Mouse (Mus musculus): ENCODE results near the gene Atic.

Atic gene

GRCm38 (mm10) chr1:71576837-71577236 lies 19.9 kb downstream of the Atic start:
- Histone ChIP-seq H3K27me3 (ENCODE audit: control insufficient read depth, insufficient read depth, low read length, poor library complexity, severe bottlenecking) (no peaks in the 10 kb centered on the region), H3K36me3 (ENCODE audit: control insufficient read depth, insufficient read depth, low read length, poor library complexity, severe bottlenecking) (peaks cover 24% of the 10 kb centered on the region)
- DNase-seq (ENCODE audit: low read depth, low spot score): no peak

- no peak for DNase-seq (ENCODE audit: low read depth, low spot score)
- Histone ChIP-seq H3K36me3 (ENCODE audit: control insufficient read depth, insufficient read depth, low read length, poor library complexity, severe bottlenecking) (peaks cover 16% of the 10 kb centered on the region), H3K27me3 (ENCODE audit: control insufficient read depth, insufficient read depth, low read length, poor library complexity, severe bottlenecking) (no peaks in the 10 kb centered on the region; the same call in 1 of the 2 replicates)
Measured at GRCm38 (mm10) chr1:71579526-71579925, 22.6 kb downstream of the Atic start.

- peaks cover 14% of the 10 kb centered on the region for H3K36me3 ChIP-seq (ENCODE audit: control insufficient read depth, insufficient read depth, low read length, poor library complexity, severe bottlenecking)
- DNase-seq (ENCODE audit: low read depth, low spot score): no peak
- H3K27me3 ChIP-seq (ENCODE audit: control insufficient read depth, insufficient read depth, low read length, poor library complexity, severe bottlenecking): no peaks in the 10 kb centered on the region; the same call in 1 of the 2 replicates
Measured at GRCm38 (mm10) chr1:71580408-71580807, 23.5 kb downstream of the Atic start.

- H3K36me3 ChIP-seq (ENCODE audit: control insufficient read depth, insufficient read depth, low read length, poor library complexity, severe bottlenecking): peaks cover 5% of the 10 kb centered on the region
- DNase-seq (ENCODE audit: low read depth, low spot score): no peak
- H3K27me3 ChIP-seq (ENCODE audit: control insufficient read depth, insufficient read depth, low read length, poor library complexity, severe bottlenecking): no peaks in the 10 kb centered on the region; the same call in 1 of the 2 replicates
Measured at GRCm38 (mm10) chr1:71583302-71583701, 26.4 kb downstream of the Atic start.

GRCm38 (mm10) chr1:71583900-71584299 lies 26.9 kb downstream of the Atic start:
- no peak for DNase-seq (ENCODE audit: low read depth, low spot score)
- Histone ChIP-seq H3K27me3 (ENCODE audit: control insufficient read depth, insufficient read depth, low read length, poor library complexity, severe bottlenecking) (no peaks in the 10 kb centered on the region; the same call in 1 of the 2 replicates), H3K36me3 (ENCODE audit: control insufficient read depth, insufficient read depth, low read length, poor library complexity, severe bottlenecking) (peaks cover 2% of the 10 kb centered on the region; the same call in 1 of the 2 replicates)

- Histone ChIP-seq H3K36me3 (ENCODE audit: control insufficient read depth, insufficient read depth, low read length, poor library complexity, severe bottlenecking) (no peaks in the 10 kb centered on the region), H3K27me3 (ENCODE audit: control insufficient read depth, insufficient read depth, low read length, poor library complexity, severe bottlenecking) (no peaks in the 10 kb centered on the region; the same call in 1 of the 2 replicates)
- DNase-seq (ENCODE audit: low read depth, low spot score): no peak
Measured at GRCm38 (mm10) chr1:71586658-71587057, 29.7 kb downstream of the Atic start.

GRCm38 (mm10) chr1:71590038-71590437 lies 33.1 kb downstream of the Atic start:
- no peak for DNase-seq (ENCODE audit: low read depth, low spot score)
- no peaks in the 10 kb centered on the region for H3K27me3 ChIP-seq (ENCODE audit: control insufficient read depth, insufficient read depth, low read length, poor library complexity, severe bottlenecking)

GRCm38 (mm10) chr1:71593184-71593583 lies 36.2 kb downstream of the Atic start:
- no peak for DNase-seq (ENCODE audit: low read depth, low spot score)
- Histone ChIP-seq H3K27me3 (ENCODE audit: control insufficient read depth, insufficient read depth, low read length, poor library complexity, severe bottlenecking) (no peaks in the 10 kb centered on the region), H3K36me3 (ENCODE audit: control insufficient read depth, insufficient read depth, low read length, poor library complexity, severe bottlenecking) (no peaks in the 10 kb centered on the region; the same call in 1 of the 2 replicates)

More at GRCm38 (mm10) chr1:71590038-71590437, 33.1 kb downstream of the Atic start:
- no peaks in the 10 kb centered on the region for H3K36me3 ChIP-seq (ENCODE audit: control insufficient read depth, insufficient read depth, low read length, poor library complexity, severe bottlenecking)

- no peak for DNase-seq (ENCODE audit: low read depth, low spot score)
- Histone ChIP-seq H3K36me3 (ENCODE audit: control insufficient read depth, insufficient read depth, low read length, poor library complexity, severe bottlenecking) (no peaks in the 10 kb centered on the region; the same call in 1 of the 2 replicates), H3K27me3 (ENCODE audit: control insufficient read depth, insufficient read depth, low read length, poor library complexity, severe bottlenecking) (no peaks in the 10 kb centered on the region)
Measured at GRCm38 (mm10) chr1:71594268-71594667, 37.3 kb downstream of the Atic start.

GRCm38 (mm10) chr1:71595365-71595764 lies 38.4 kb downstream of the Atic start:
- no peak for DNase-seq (ENCODE audit: low read depth, low spot score)
- Histone ChIP-seq H3K27me3 (ENCODE audit: control insufficient read depth, insufficient read depth, low read length, poor library complexity, severe bottlenecking) (no peaks in the 10 kb centered on the region), H3K36me3 (ENCODE audit: control insufficient read depth, insufficient read depth, low read length, poor library complexity, severe bottlenecking) (no peaks in the 10 kb centered on the region; the same call in 1 of the 2 replicates)

- Histone ChIP-seq H3K36me3 (ENCODE audit: control insufficient read depth, insufficient read depth, low read length, poor library complexity, severe bottlenecking) (no peaks in the 10 kb centered on the region), H3K27me3 (ENCODE audit: control insufficient read depth, insufficient read depth, low read length, poor library complexity, severe bottlenecking) (no peaks in the 10 kb centered on the region)
- DNase-seq (ENCODE audit: low read depth, low spot score): no peak
Measured at GRCm38 (mm10) chr1:71605751-71606150, 48.8 kb downstream of the Atic start.

GRCm38 (mm10) chr1:71606600-71607325 lies 49.8 kb downstream of the Atic start:
- no peak for DNase-seq (ENCODE audit: low read depth, low spot score)
- Histone ChIP-seq H3K36me3 (ENCODE audit: control insufficient read depth, insufficient read depth, low read length, poor library complexity, severe bottlenecking) (no peaks in the 10 kb centered on the region), H3K27me3 (ENCODE audit: control insufficient read depth, insufficient read depth, low read length, poor library complexity, severe bottlenecking) (no peaks in the 10 kb centered on the region)

GRCm38 (mm10) chr1:71609057-71609775 lies 52.3 kb downstream of the Atic start:
- no peak for DNase-seq (ENCODE audit: low read depth, low spot score)
- H3K36me3 ChIP-seq (ENCODE audit: control insufficient read depth, insufficient read depth, low read length, poor library complexity, severe bottlenecking): no peaks in the 10 kb centered on the region
- H3K27me3 ChIP-seq (ENCODE audit: control insufficient read depth, insufficient read depth, low read length, poor library complexity, severe bottlenecking): no peaks in the 10 kb centered on the region

GRCm38 (mm10) chr1:71609916-71610315 lies 53.0 kb downstream of the Atic start:
- DNase-seq (ENCODE audit: low read depth, low spot score): no peak
- no peaks in the 10 kb centered on the region for H3K27me3 ChIP-seq (ENCODE audit: control insufficient read depth, insufficient read depth, low read length, poor library complexity, severe bottlenecking)
- H3K36me3 ChIP-seq (ENCODE audit: control insufficient read depth, insufficient read depth, low read length, poor library complexity, severe bottlenecking): no peaks in the 10 kb centered on the region

GRCm38 (mm10) chr1:71612256-71612655 lies 55.3 kb downstream of the Atic start:
- DNase-seq (ENCODE audit: low read depth, low spot score): no peak
- Histone ChIP-seq H3K36me3 (ENCODE audit: control insufficient read depth, insufficient read depth, low read length, poor library complexity, severe bottlenecking) (no peaks in the 10 kb centered on the region), H3K27me3 (ENCODE audit: control insufficient read depth, insufficient read depth, low read length, poor library complexity, severe bottlenecking) (no peaks in the 10 kb centered on the region)

Data from splenic B cell, adult 2 months (primary cell).